In the genomic region with DNA sequence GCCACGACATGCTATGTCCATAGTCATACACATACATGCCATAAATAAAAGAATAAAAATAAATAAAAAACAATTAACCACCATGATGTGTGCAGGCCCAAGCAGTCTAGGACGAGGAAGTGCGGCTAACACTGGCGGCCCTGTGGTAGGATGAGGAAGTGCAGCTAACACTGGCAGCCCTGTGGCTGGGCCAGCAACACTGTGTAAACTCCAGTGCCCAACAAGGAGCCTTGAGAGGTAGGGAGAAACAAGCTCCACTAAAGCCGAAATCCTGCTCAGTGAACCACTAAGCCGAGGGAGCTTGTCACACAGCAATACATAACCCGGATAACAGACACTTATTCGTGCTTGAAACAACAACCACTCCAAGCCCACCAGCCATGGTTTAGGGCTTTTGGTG, we compare ENCODE assay signal across 9 mouse cellular contexts. TPM values are rescaled to one million over a fixed set of nuclear protein-coding genes. Genes with fewer than 3 reads are reported as not detected.
DNase-seq lines count a peak whose midpoint lies in the region; ATAC-seq and TF ChIP-seq lines count a peak whose summit lies in the region.
"Had no signal": no experiment of that assay in that cellular context is flagged by ENCODE, and none has a peak within 500 bp of the region (broad histone marks: within the 10 kb centered on the region; RNA-seq: fewer than 3 reads in every experiment).

No protein-coding gene starts in this region.

- no peak overlapping the region for H3K9ac ChIP-seq in intestine, postnatal 0 days (ENCODE audit: low read depth, low read length)

- no peak for DNase-seq in left cerebral cortex, adult 2 months (ENCODE audit: extremely low spot score in 1 of 2, low spot score in 2 of 2)
- DNase-seq in left cerebral cortex, postnatal 25 days (ENCODE audit: low spot score in 2 of 2), result no peak
- peak; percentile 15 for DNase-seq in Patski (ENCODE audit: low read depth, low spot score)
- DNase-seq in lung, postnatal 4 days, result peak; percentile 19 to 49
- DNase-seq in spleen, adult 12 weeks (ENCODE audit: low spot score), result no peak
- no peak for DNase-seq in thymus, postnatal 0 days (ENCODE audit: low spot score)
- no peak for DNase-seq in Muller cell, postnatal 12 days (ENCODE audit: inconsistent ontology term)

- ATAC-seq in Patski, result peak; percentile 86
- no peak for ATAC-seq in intestine, postnatal 0 days

- POLR2A ChIA-PET in Patski (lab: Charles Lee), result interaction anchor here (2.2 kb wide), 1 partner anchor 10 kb away, joined by 5 read pairs; no protein-coding TSS in a partner anchor

- no peaks in the 10 kb centered on the region for H3K4me1 ChIP-seq in intestine, postnatal 0 days (replicated peaks; ENCODE audit: control insufficient read depth, insufficient read depth, low read length)

- H3K9me3 ChIP-seq in intestine, postnatal 0 days (ENCODE audit: control insufficient read depth), result no peaks in the 10 kb centered on the region

- 87% methylated on average over 8 of the region's 8 CpGs for WGBS in intestine, postnatal 0 days

- in situ Hi-C loops in Patski (cut with MboI; ENCODE audit: low pct_unique_long_range_greater_than_20kb), result no loop called here

- intact Hi-C loops in left cerebral cortex, adult 2 months (cut with DNase I), result no loop called here
- intact Hi-C loops in left cerebral cortex, postnatal 25 days (cut with DNase I), result loop anchor here (5.0 kb wide), 1 partner anchor 128 kb away; no protein-coding TSS in a partner anchor

- CTCF ChIA-PET in Patski (lab: Charles Lee), result interaction anchor here (0.7 to 1.2 kb wide), 3 partner anchors 17 to 42 kb away, joined by 3 to 5 read pairs (median 3); no protein-coding TSS in a partner anchor

- no peak overlapping the region for H3K4me3 ChIP-seq in left cerebral cortex, adult 2 months
- H3K4me3 ChIP-seq in intestine, postnatal 0 days (ENCODE audit: low read depth, low read length), result no peak overlapping the region
- H3K4me3 ChIP-seq: myocyte had no signal

- H3K27ac ChIP-seq in left cerebral cortex, adult 2 months, result no peak overlapping the region
- no peak overlapping the region for H3K27ac ChIP-seq in intestine, postnatal 0 days (ENCODE audit: low read depth, low read length)

- peak; percentile 32 for TF ChIP-seq CTCF in left cerebral cortex, adult 2 months (IDR thresholded peaks at IDR 0.05)
- TF ChIP-seq CTCF in Patski (IDR thresholded peaks at IDR 0.05), result peak; percentile 42
- TF ChIP-seq CTCF in intestine, postnatal 0 days (IDR thresholded peaks at IDR 0.05; ENCODE audit: low read depth), result peak; percentile 57

- no peak overlapping the region for H3K4me2 ChIP-seq in intestine, postnatal 0 days (replicated peaks; ENCODE audit: low read depth)

- H3K36me3 ChIP-seq in intestine, postnatal 0 days (ENCODE audit: control insufficient read depth, insufficient read depth), result peaks cover 75% of the 10 kb centered on the region

- H3K27me3 ChIP-seq in Patski, result no peaks in the 10 kb centered on the region
- H3K27me3 ChIP-seq in intestine, postnatal 0 days (replicated peaks; ENCODE audit: control insufficient read depth, insufficient read depth, low read length), result no peaks in the 10 kb centered on the region

RNA-seq across cellular contexts. Expression of a gene that starts 34.1 kb away (rescaled TPM):
- total RNA-seq in left cerebral cortex, adult 2 months (2021), result 10 to 100 TPM; 54.5 to 57.6 TPM
- total RNA-seq in left cerebral cortex, postnatal 25 days (2021), result 10 to 100 TPM; 43.9 to 45.2 TPM
- polyA plus RNA-seq in Patski (2021), result 65.5 TPM
- 34.4 and 37.9 TPM in 2 replicates for polyA plus RNA-seq in intestine, postnatal 0 days (2015; fragmentation: Nextera tagmentation; extraction: Ambion mirVana)
- 83.4 and 85.0 TPM in 2 replicates for polyA plus RNA-seq in thymus, postnatal 0 days (2015; fragmentation: Nextera tagmentation; extraction: Ambion mirVana)

Comparison
In these comparisons a context has a peak if more than half of its experiments do, and no peak if none do; other contexts are left out.
1. DNase-seq: peak in Patski (single experiment) and lung, postnatal 4 days (2 of 2); none in left cerebral cortex, adult 2 months (0 of 2), left cerebral cortex, postnatal 25 days (0 of 2), spleen, adult 12 weeks (single experiment), thymus, postnatal 0 days (single experiment) and Muller cell, postnatal 12 days (single experiment).
2. Peak in every context shown above with its lines, with median percentiles within 50 percentile points of each other: CTCF ChIP-seq.